ENCODE assay signal across 12 mouse cellular contexts in genomic region chr12:107999751-108000714, GRCm38 (mm10). TPM values are rescaled to one million over a fixed set of nuclear protein-coding genes. Genes with fewer than 3 reads are reported as not detected.
DNase-seq lines count a peak whose midpoint lies in the region; ATAC-seq and TF ChIP-seq lines count a peak whose summit lies in the region.
"Had no signal": no experiment of that assay in that cellular context is flagged by ENCODE, and none has a peak within 500 bp of the region (broad histone marks: within the 10 kb centered on the region; RNA-seq: fewer than 3 reads in every experiment).

No protein-coding gene starts in this region.

- no peak for ATAC-seq in embryonic facial prominence, embryonic 13.5 days (ENCODE audit: insufficient number of reproducible peaks, insufficient read depth, low FRiP score, low TSS enrichment, low read depth)
- ATAC-seq in forebrain, embryonic 13.5 days = no peak
- ATAC-seq in intestine, postnatal 0 days = no peak
- no peak for ATAC-seq in neural tube, embryonic 13.5 days (ENCODE audit: low read depth)

- H3K4me3 ChIP-seq in embryonic facial prominence, embryonic 13.5 days = peak overlapping the region; percentile 97
- peak overlapping the region; percentile 99 for H3K4me3 ChIP-seq in forebrain, embryonic 13.5 days
- peak overlapping the region; percentile 90; the same call in 1 of the 2 replicates for H3K4me3 ChIP-seq in intestine, postnatal 0 days (ENCODE audit: low read depth, low read length)
- H3K4me3 ChIP-seq in neural tube, embryonic 13.5 days = peak overlapping the region; percentile 95
- H3K4me3 ChIP-seq: liver, embryonic 13.5 days had no signal

- H3K36me3 ChIP-seq in embryonic facial prominence, embryonic 13.5 days = no peaks in the 10 kb centered on the region
- H3K36me3 ChIP-seq in forebrain, embryonic 13.5 days (ENCODE audit: poor library complexity, severe bottlenecking) = no peaks in the 10 kb centered on the region
- no peaks in the 10 kb centered on the region for H3K36me3 ChIP-seq in intestine, postnatal 0 days (ENCODE audit: control insufficient read depth, insufficient read depth)
- no peaks in the 10 kb centered on the region for H3K36me3 ChIP-seq in neural tube, embryonic 13.5 days
- H3K36me3 ChIP-seq: liver, embryonic 13.5 days had no signal

- no peaks in the 10 kb centered on the region for H3K9me3 ChIP-seq in embryonic facial prominence, embryonic 13.5 days
- H3K9me3 ChIP-seq in forebrain, embryonic 13.5 days (replicated peaks) = no peaks in the 10 kb centered on the region
- H3K9me3 ChIP-seq in intestine, postnatal 0 days (ENCODE audit: control insufficient read depth) = no peaks in the 10 kb centered on the region
- no peaks in the 10 kb centered on the region for H3K9me3 ChIP-seq in neural tube, embryonic 13.5 days
- H3K9me3 ChIP-seq: liver, embryonic 13.5 days had no signal

- peak overlapping the region; percentile 100 for H3K27ac ChIP-seq in embryonic facial prominence, embryonic 13.5 days
- H3K27ac ChIP-seq in forebrain, embryonic 13.5 days = peak overlapping the region; percentile 99
- H3K27ac ChIP-seq in intestine, postnatal 0 days (ENCODE audit: low read depth, low read length) = no peak overlapping the region
- H3K27ac ChIP-seq in neural tube, embryonic 13.5 days (replicated peaks) = peak overlapping the region; percentile 99
- H3K27ac ChIP-seq: liver, embryonic 13.5 days had no signal

- TF ChIP-seq CTCF in intestine, postnatal 0 days (IDR thresholded peaks at IDR 0.05; ENCODE audit: low read depth) = no peak

- H3K4me1 ChIP-seq in embryonic facial prominence, embryonic 13.5 days = peaks cover 64% of the 10 kb centered on the region
- peaks cover 71% of the 10 kb centered on the region for H3K4me1 ChIP-seq in forebrain, embryonic 13.5 days
- H3K4me1 ChIP-seq in intestine, postnatal 0 days (replicated peaks; ENCODE audit: control insufficient read depth, insufficient read depth, low read length) = no peaks in the 10 kb centered on the region; the same call in 1 of the 2 replicates
- peaks cover 69% of the 10 kb centered on the region for H3K4me1 ChIP-seq in neural tube, embryonic 13.5 days (replicated peaks)

- DNase-seq in adrenal gland, postnatal 10 days = no peak
- no peak for DNase-seq in natural killer cell, adult 2 months (ENCODE audit: low spot score in 2 of 2)
- DNase-seq in right cerebral cortex, postnatal 14 days = no peak
- DNase-seq in kidney, postnatal 4 days = no peak
- DNase-seq: heart, adult 11 months; liver, embryonic 13.5 days; spleen, adult 18-20 months had no signal

- WGBS in embryonic facial prominence, embryonic 13.5 days = 36% methylated on average over 15 of the region's 15 CpGs
- 55% methylated on average over 15 of the region's 15 CpGs for WGBS in forebrain, embryonic 13.5 days
- WGBS in intestine, postnatal 0 days = 44% methylated on average over 15 of the region's 15 CpGs
- 61% methylated on average over 15 of the region's 15 CpGs for WGBS in neural tube, embryonic 13.5 days

- peak overlapping the region; percentile 93 for H3K4me2 ChIP-seq in embryonic facial prominence, embryonic 13.5 days
- peak overlapping the region; percentile 79 for H3K4me2 ChIP-seq in forebrain, embryonic 13.5 days
- H3K4me2 ChIP-seq in intestine, postnatal 0 days (replicated peaks; ENCODE audit: low read depth) = peak overlapping the region; percentile 92
- H3K4me2 ChIP-seq in neural tube, embryonic 13.5 days = peak overlapping the region; percentile 87
- H3K4me2 ChIP-seq: liver, embryonic 13.5 days had no signal

- H3K27me3 ChIP-seq in embryonic facial prominence, embryonic 13.5 days = no peaks in the 10 kb centered on the region
- no peaks in the 10 kb centered on the region for H3K27me3 ChIP-seq in forebrain, embryonic 13.5 days
- no peaks in the 10 kb centered on the region for H3K27me3 ChIP-seq in intestine, postnatal 0 days (replicated peaks; ENCODE audit: control insufficient read depth, insufficient read depth, low read length)
- peaks cover 6% of the 10 kb centered on the region; the same call in 1 of the 2 replicates for H3K27me3 ChIP-seq in neural tube, embryonic 13.5 days

- peak overlapping the region; percentile 100 for H3K9ac ChIP-seq in embryonic facial prominence, embryonic 13.5 days
- peak overlapping the region; percentile 100 for H3K9ac ChIP-seq in forebrain, embryonic 13.5 days
- H3K9ac ChIP-seq in intestine, postnatal 0 days (ENCODE audit: low read depth, low read length) = no peak overlapping the region
- peak overlapping the region; percentile 98 for H3K9ac ChIP-seq in neural tube, embryonic 13.5 days
- H3K9ac ChIP-seq: liver, embryonic 13.5 days had no signal

RNA-seq across cellular contexts. Expression of gene Bcl11b, which starts 3.4 kb away (rescaled TPM):
- polyA plus RNA-seq in embryonic facial prominence, embryonic 13.5 days (2015; fragmentation: Nextera tagmentation; extraction: Ambion mirVana) = 35.7 and 40.6 TPM in 2 replicates
- polyA plus RNA-seq in forebrain, embryonic 13.5 days (2015; fragmentation: Nextera tagmentation; extraction: Ambion mirVana) = 53.5 and 61.1 TPM in 2 replicates
- polyA plus RNA-seq in intestine, postnatal 0 days (2015; fragmentation: Nextera tagmentation; extraction: Ambion mirVana) = 5.2 TPM in 2 replicates
- polyA plus RNA-seq in neural tube, embryonic 13.5 days (2015; fragmentation: Nextera tagmentation; extraction: Ambion mirVana) = 33.5 and 34.9 TPM in 2 replicates
- 1 to 10 TPM; 1.7 to 1.9 TPM for total RNA-seq in adrenal gland, postnatal 10 days (2021)
- total RNA-seq: common myeloid progenitor, adult 5-6 weeks had no signal
